Mouse (Mus musculus) embryonic fibroblast, embryonic 13.5 days (primary cell): ENCODE measurements around the gene BC051019. TPM values are rescaled to one million over a fixed set of nuclear protein-coding genes. Genes with fewer than 3 reads are reported as not detected.

Source experiments
- H3K27ac ChIP-seq: 2 replicates; pipeline ENCODE4 v1.5.1; 2012; ENCODE audit warnings: low read length, control low read depth, inconsistent platforms; ENCODE audit not compliant: insufficient read depth
- H3K4me1 ChIP-seq: 2 replicates; pipeline ENCODE4 v1.6.1; 2011; ENCODE audit warnings: low read length; ENCODE audit not compliant: control insufficient read depth, insufficient read depth
- H3K4me3 ChIP-seq: 2 replicates; pipeline ENCODE4 v1.5.1; 2011; ENCODE audit warnings: mild to moderate bottlenecking, control low read depth, low read length; ENCODE audit not compliant: insufficient read depth
- CTCF ChIP-seq: IDR thresholded peaks from 2 replicates; pipeline ENCODE4 v1.5.1; 2011; ENCODE audit warnings: mild to moderate bottlenecking, control low read depth, low read length, moderate library complexity, borderline replicate concordance; ENCODE audit not compliant: insufficient read depth
- POLR2A ChIP-seq: IDR thresholded peaks from 2 replicates; pipeline ENCODE4 v1.6.1; 2011; ENCODE audit warnings: low read depth, mild to moderate bottlenecking, control low read depth, low read length, moderate library complexity
- polyA plus RNA-seq: library from polyadenylated mRNA; stranded (reverse); fragments of >200 nt; gene quantifications from 2 replicates; pipeline ENCODE4 v1.2.4, GENCODE M21; 2011; ENCODE audit warnings: low read depth; ENCODE audit not compliant: missing spikeins, insufficient read length

BC051019 gene
- not detected in 2 replicates for polyA plus RNA-seq

GRCm38 (mm10) chr7:109723697-109724096 lies at the start of gene BC051019:
Gene BC051019 (minus strand): TSS chr7:109723850.
- no peak within 1 kb of the TSS for H3K27ac ChIP-seq
- TF ChIP-seq POLR2A (no peak), CTCF (no peak)
- peaks cover 3% of the 10 kb centered on the region for H3K4me1 ChIP-seq
- H3K4me3 ChIP-seq: no peak within 1 kb of the TSS

- no peak for TF ChIP-seq CTCF
- no peak for TF ChIP-seq POLR2A
- no peak overlapping the region for H3K4me3 ChIP-seq
Observed at GRCm38 (mm10) chr7:109772251-109772650, 48.6 kb upstream of the BC051019 start.

GRCm38 (mm10) chr7:109768699-109769383 lies 45.2 kb upstream of the BC051019 start:
- no peaks in the 10 kb centered on the region for H3K4me1 ChIP-seq
- H3K4me3 ChIP-seq: no peak overlapping the region
- H3K27ac ChIP-seq: no peak overlapping the region
- TF ChIP-seq POLR2A: no peak
- no peak for TF ChIP-seq CTCF

More at GRCm38 (mm10) chr7:109772251-109772650, 48.6 kb upstream of the BC051019 start:
- H3K27ac ChIP-seq: no peak overlapping the region
- no peaks in the 10 kb centered on the region for H3K4me1 ChIP-seq

GRCm38 (mm10) chr7:109767575-109768350 lies 44.1 kb upstream of the BC051019 start:
- H3K4me1 ChIP-seq: no peaks in the 10 kb centered on the region
- H3K4me3 ChIP-seq: no peak overlapping the region
- TF ChIP-seq POLR2A (no peak), CTCF (no peak)
- no peak overlapping the region for H3K27ac ChIP-seq

GRCm38 (mm10) chr7:109764009-109764408 lies 40.4 kb upstream of the BC051019 start:
- no peak overlapping the region for H3K4me3 ChIP-seq
- TF ChIP-seq POLR2A (no peak), CTCF (no peak)
- H3K27ac ChIP-seq: no peak overlapping the region
- no peaks in the 10 kb centered on the region for H3K4me1 ChIP-seq

GRCm38 (mm10) chr7:109756291-109756690 lies 32.6 kb upstream of the BC051019 start:
- Histone ChIP-seq H3K4me1 (no peaks in the 10 kb centered on the region), H3K27ac (no peak overlapping the region), H3K4me3 (no peak overlapping the region)
- TF ChIP-seq POLR2A: no peak
- TF ChIP-seq CTCF: no peak

- H3K4me1 ChIP-seq: peaks cover 4% of the 10 kb centered on the region; the same call in 1 of the 2 replicates
- no peak overlapping the region for H3K27ac ChIP-seq
- no peak for TF ChIP-seq POLR2A
- no peak overlapping the region for H3K4me3 ChIP-seq
Observed at GRCm38 (mm10) chr7:109754034-109754433, 30.4 kb upstream of the BC051019 start.

GRCm38 (mm10) chr7:109752008-109752925 lies 28.6 kb upstream of the BC051019 start, which contains the start of gene Tmem9b:
Gene Tmem9b (minus strand): TSS chr7:109752875.
- Histone ChIP-seq H3K4me1 (peaks cover 4% of the 10 kb centered on the region; the same call in 1 of the 2 replicates), H3K27ac (peak within 1 kb of the TSS; percentile 60), H3K4me3 (peak within 1 kb of the TSS; percentile 77)
- peak; percentile 69 for TF ChIP-seq POLR2A
- TF ChIP-seq CTCF: no peak

GRCm38 (mm10) chr7:109751427-109752007 lies 27.9 kb upstream of the BC051019 start:
- no peak overlapping the region for H3K27ac ChIP-seq
- TF ChIP-seq CTCF (no peak), POLR2A (no peak)
- peak overlapping the region; percentile 77 for H3K4me3 ChIP-seq
- H3K4me1 ChIP-seq: peaks cover 4% of the 10 kb centered on the region; the same call in 1 of the 2 replicates
